Comparison of ENCODE assay signal across 8 mouse cellular contexts in the genomic region with DNA sequence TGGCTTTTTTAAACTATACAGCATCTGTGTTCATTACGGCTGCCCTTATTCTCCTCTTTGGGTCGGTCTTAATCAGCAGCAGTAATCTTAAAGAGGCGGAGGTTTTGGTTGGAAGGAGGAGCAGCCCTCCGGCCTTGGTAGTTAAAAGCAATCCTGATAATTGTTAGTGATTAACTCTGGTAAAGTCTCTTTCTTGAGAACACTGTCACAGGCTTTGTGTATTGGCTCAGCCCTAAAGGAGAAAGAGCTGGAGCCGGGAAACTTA. TPM values are rescaled to one million over a fixed set of nuclear protein-coding genes. Genes with fewer than 3 reads are reported as not detected.
DNase-seq lines count a peak whose midpoint lies in the region; ATAC-seq and TF ChIP-seq lines count a peak whose summit lies in the region.

No protein-coding gene starts in this region.

- H3K4me1 ChIP-seq in heart, embryonic 11.5 days (ENCODE audit: control insufficient read depth, insufficient read depth, low read length), result peaks cover 49% of the 10 kb centered on the region
- peaks cover 0 to 3% of the 10 kb centered on the region in 2 experiments; a peak in 2 of 4 replicates for H3K4me1 ChIP-seq in ES-E14 (ENCODE audit: control insufficient read depth in 2 of 2, insufficient read depth in 2 of 2, low read length in 2 of 2, poor library complexity in 1 of 2)
- H3K4me1 ChIP-seq in hindbrain, embryonic 10.5 days (replicated peaks), result peaks cover 38% of the 10 kb centered on the region
- H3K4me1 ChIP-seq in midbrain, embryonic 11.5 days (ENCODE audit: control insufficient read depth, insufficient read depth, low read length), result peaks cover 18% of the 10 kb centered on the region

- H3K4me2 ChIP-seq in heart, embryonic 11.5 days, result peak overlapping the region; percentile 69
- H3K4me2 ChIP-seq in midbrain, embryonic 11.5 days, result peak overlapping the region; percentile 60

- no peak for DNase-seq in heart, adult 8-10 months (ENCODE audit: low spot score)
- DNase-seq in ES-E14 (ENCODE audit: low read depth, low spot score), result no peak
- no peak for DNase-seq in hindbrain, embryonic 10.5 days (ENCODE audit: low spot score)
- DNase-seq in midbrain, embryonic 11.5 days (ENCODE audit: low spot score, missing footprints), result no peak
- no peak for DNase-seq in right cerebral cortex, postnatal 4 days
- no peak for DNase-seq in natural killer cell, adult 2 months (ENCODE audit: low spot score in 2 of 2)
- no peak for DNase-seq in cerebellum, adult 11 months

- ATAC-seq in heart, embryonic 11.5 days (replicated peaks; ENCODE audit: insufficient number of reproducible peaks, low FRiP score, low TSS enrichment), result no peak
- no peak for ATAC-seq in midbrain, embryonic 11.5 days (ENCODE audit: low FRiP score)

- 11% methylated on average over 5 of the region's 5 CpGs for WGBS in heart, embryonic 11.5 days (ENCODE audit: insufficient replicate concordance)
- 20% methylated on average over 5 of the region's 5 CpGs for WGBS in hindbrain, embryonic 10.5 days
- 11% methylated on average over 5 of the region's 5 CpGs for WGBS in midbrain, embryonic 11.5 days

- peak overlapping the region; percentile 79 for H3K9ac ChIP-seq in heart, embryonic 11.5 days (ENCODE audit: low read depth, low read length)
- peak overlapping the region; percentile 14; the same call in 1 of the 2 replicates for H3K9ac ChIP-seq in ES-E14 (ENCODE audit: insufficient read depth, low read depth, low read length, poor library complexity, severe bottlenecking)
- H3K9ac ChIP-seq in midbrain, embryonic 11.5 days (ENCODE audit: low read length), result peak overlapping the region; percentile 66

- H3K4me3 ChIP-seq in heart, embryonic 11.5 days (ENCODE audit: low read depth, low read length), result peak overlapping the region; percentile 72
- H3K4me3 ChIP-seq in ES-E14 (ENCODE audit: insufficient read depth in 1 of 2, low read depth in 1 of 2, low read length in 2 of 2, poor library complexity in 1 of 2, severe bottlenecking in 1 of 2), result peak overlapping the region; percentile 53 to 67
- H3K4me3 ChIP-seq in hindbrain, embryonic 10.5 days, result peak overlapping the region; percentile 72
- peak overlapping the region; percentile 51 for H3K4me3 ChIP-seq in midbrain, embryonic 11.5 days (ENCODE audit: low read depth, low read length)

- in situ Hi-C loops in ES-E14 (cut with MboI; ENCODE audit: low sequenced_read_pairs in 2 of 2, unreplicated experiment in 2 of 2), result no loop called here

- no peaks in the 10 kb centered on the region; the same call in 1 of the 2 replicates for H3K36me3 ChIP-seq in heart, embryonic 11.5 days (ENCODE audit: control insufficient read depth, insufficient read depth, low read length)
- no peaks in the 10 kb centered on the region for H3K36me3 ChIP-seq in ES-E14 (ENCODE audit: control insufficient read depth, insufficient read depth, low read length, poor library complexity, severe bottlenecking)
- H3K36me3 ChIP-seq in hindbrain, embryonic 10.5 days, result no peaks in the 10 kb centered on the region
- H3K36me3 ChIP-seq in midbrain, embryonic 11.5 days (ENCODE audit: control insufficient read depth, insufficient read depth, low read length), result no peaks in the 10 kb centered on the region

- no peaks in the 10 kb centered on the region for H3K27me3 ChIP-seq in heart, embryonic 11.5 days (ENCODE audit: control insufficient read depth, insufficient read depth, low read length)
- no peaks in the 10 kb centered on the region for H3K27me3 ChIP-seq in hindbrain, embryonic 10.5 days (ENCODE audit: insufficient read depth, poor library complexity, severe bottlenecking)
- H3K27me3 ChIP-seq in midbrain, embryonic 11.5 days (ENCODE audit: control insufficient read depth, insufficient read depth, low read length), result no peaks in the 10 kb centered on the region

- H3K27ac ChIP-seq in heart, embryonic 11.5 days (ENCODE audit: low read depth, low read length), result peak overlapping the region; percentile 84
- H3K27ac ChIP-seq in ES-E14 (ENCODE audit: insufficient read depth, low read depth, low read length, poor library complexity, severe bottlenecking), result no peak overlapping the region; the same call in 1 of the 2 replicates
- H3K27ac ChIP-seq in hindbrain, embryonic 10.5 days, result peak overlapping the region; percentile 97
- H3K27ac ChIP-seq in midbrain, embryonic 11.5 days (ENCODE audit: low read depth, low read length), result peak overlapping the region; percentile 79

- H3K9me3 ChIP-seq in heart, embryonic 11.5 days (replicated peaks; ENCODE audit: control insufficient read depth, low read length), result no peaks in the 10 kb centered on the region
- no peaks in the 10 kb centered on the region for H3K9me3 ChIP-seq in ES-E14 (ENCODE audit: control insufficient read depth, insufficient read depth, low read depth, low read length)
- no peaks in the 10 kb centered on the region for H3K9me3 ChIP-seq in hindbrain, embryonic 10.5 days
- no peaks in the 10 kb centered on the region for H3K9me3 ChIP-seq in midbrain, embryonic 11.5 days (ENCODE audit: control insufficient read depth, low read length)

TF ChIP-seq in ES-E14, 5 proteins besides CTCF, POLR2A, EP300 and RAD21:
- TF ChIP-seq ZNF384 (IDR thresholded peaks at IDR 0.05; ENCODE audit: low read depth, low read length) (no peak), HCFC1 (IDR thresholded peaks at IDR 0.05; ENCODE audit: borderline replicate concordance, insufficient read depth, low read length) (no peak), CHD2 (IDR thresholded peaks at IDR 0.05; ENCODE audit: low read depth, low read length) (no peak), ZC3H11A (IDR thresholded peaks at IDR 0.05; ENCODE audit: borderline replicate concordance, low read depth, low read length) (no peak)

RNA-seq across cellular contexts. Expression of a gene that starts 21.6 kb away (rescaled TPM):
- 22.4 and 26.9 TPM in 2 replicates for polyA plus RNA-seq in heart, embryonic 11.5 days (2014; fragmentation: Nextera tagmentation; extraction: Ambion mirVana)
- total RNA-seq in heart, adult 8-10 months (2022), result 10 to 100 TPM; 10.1 to 14.1 (median 12.5) TPM
- 8.9 and 11.7 TPM in 2 replicates for total RNA-seq in ES-E14 (2012; rRNA removed)
- polyA plus RNA-seq in hindbrain, embryonic 10.5 days (2016; fragmentation: Nextera tagmentation; extraction: Ambion mirVana), result 29.2 and 33.8 TPM in 2 replicates
- polyA plus RNA-seq in midbrain, embryonic 11.5 days (2014; fragmentation: Nextera tagmentation; extraction: Ambion mirVana), result 26.5 and 26.6 TPM in 2 replicates

RNA-seq across cellular contexts. Expression of a gene that starts 35.9 kb away (rescaled TPM):
- polyA plus RNA-seq in heart, embryonic 11.5 days (2014; fragmentation: Nextera tagmentation; extraction: Ambion mirVana), result 25.6 and 27.0 TPM in 2 replicates
- total RNA-seq in heart, adult 8-10 months (2022), result 10 to 100 TPM; 25.9 to 31.5 (median 28.5) TPM
- 29.6 and 33.5 TPM in 2 replicates for total RNA-seq in ES-E14 (2012; rRNA removed)
- 40.6 and 41.4 TPM in 2 replicates for polyA plus RNA-seq in hindbrain, embryonic 10.5 days (2016; fragmentation: Nextera tagmentation; extraction: Ambion mirVana)
- polyA plus RNA-seq in midbrain, embryonic 11.5 days (2014; fragmentation: Nextera tagmentation; extraction: Ambion mirVana), result 39.0 and 39.6 TPM in 2 replicates

RNA-seq across cellular contexts. Expression of a gene that starts 49.3 kb away (rescaled TPM):
- polyA plus RNA-seq in heart, embryonic 11.5 days (2014; fragmentation: Nextera tagmentation; extraction: Ambion mirVana), result 34.2 and 38.4 TPM in 2 replicates
- 1 to 10 TPM; 3.4 to 4.3 (median 3.7) TPM for total RNA-seq in heart, adult 8-10 months (2022)
- 74.4 and 78.2 TPM in 2 replicates for total RNA-seq in ES-E14 (2012; rRNA removed)
- polyA plus RNA-seq in hindbrain, embryonic 10.5 days (2016; fragmentation: Nextera tagmentation; extraction: Ambion mirVana), result 124 and 163 TPM in 2 replicates
- polyA plus RNA-seq in midbrain, embryonic 11.5 days (2014; fragmentation: Nextera tagmentation; extraction: Ambion mirVana), result 72.0 and 79.7 TPM in 2 replicates

Comparison
In these comparisons a context has a peak if more than half of its experiments do, and no peak if none do; other contexts are left out.
1. H3K9ac ChIP-seq: peak in every context shown above with its lines; median percentile 79 in heart, embryonic 11.5 days; 66 in midbrain, embryonic 11.5 days; 14 in ES-E14.